Mouse (Mus musculus) lung, embryonic 16.5 days (tissue): ENCODE measurements around the gene Hdac1. TPM values are rescaled to one million over a fixed set of nuclear protein-coding genes. Genes with fewer than 3 reads are reported as not detected.
"Not testable (repeated sequence)": the region's sequence is repeated elsewhere in the genome, so short reads cannot be mapped to it uniquely, and the experiment has no call there.

Experiments
- ATAC-seq: fragments of 200-750 bp; cut with Nextera tagmentation; 2 replicates; pipeline ENCODE4 v1.8.0; 2017; ENCODE audit warnings: low read depth, mild to moderate bottlenecking, moderate library complexity
- H3K27ac ChIP-seq: fragments of 300-500 bp; sonication (generic); 2 replicates; pipeline ENCODE4 v1.5.1; 2014; ENCODE audit warnings: mild to moderate bottlenecking, control low read depth, low read length
- H3K27me3 ChIP-seq: fragments of 300-500 bp; sonication (generic); 2 replicates; pipeline ENCODE4 v1.6.1; 2014; ENCODE audit warnings: low read depth, low read length, mixed read lengths; ENCODE audit not compliant: control insufficient read depth, insufficient read depth
- H3K36me3 ChIP-seq: fragments of 300-500 bp; sonication (generic); 2 replicates; pipeline ENCODE4 v1.6.1; 2014; ENCODE audit warnings: low read length; ENCODE audit not compliant: control insufficient read depth, insufficient read depth
- H3K4me1 ChIP-seq: fragments of 300-500 bp; sonication (generic); replicated peaks from 2 replicates; pipeline ENCODE4 v1.6.1; 2014; ENCODE audit warnings: low read length, mixed read lengths; ENCODE audit not compliant: control insufficient read depth, insufficient read depth
- H3K4me2 ChIP-seq: fragments of 300-500 bp; sonication (generic); 2 replicates; pipeline ENCODE4 v1.6.1; 2014; ENCODE audit warnings: low read depth, low read length, control low read depth
- H3K4me3 ChIP-seq: fragments of 300-500 bp; sonication (generic); 2 replicates; pipeline ENCODE4 v1.5.1; 2014; ENCODE audit warnings: mild to moderate bottlenecking, low read length, control low read depth
- H3K9ac ChIP-seq: fragments of 300-500 bp; sonication (generic); 2 replicates; pipeline ENCODE4 v1.6.1; 2014; ENCODE audit warnings: low read length, control low read depth
- H3K9me3 ChIP-seq: fragments of 300-500 bp; sonication (generic); 2 replicates; pipeline ENCODE4 v1.6.1; 2016; ENCODE audit warnings: low read length; ENCODE audit not compliant: control insufficient read depth
- WGBS: fragments of 180-500 bp; shearing (Covaris S2); extraction: QIAGEN DNeasy Blood & Tissue Kit; methylation state at CpG from one replicate; pipeline ENCODE4 v1.1.7; 2014; 5-methylcytosine and 5-hydroxymethylcytosine counted together
- polyA plus RNA-seq: library from polyadenylated mRNA; unstranded; fragments of >200 nt; fragmentation: Nextera tagmentation; extraction: Ambion mirVana; gene quantifications from 2 replicates; pipeline ENCODE4 v1.2.1, GENCODE M21; 2015

The Hdac1 gene
- polyA plus RNA-seq, 1 experiment from 2014 or later: 247 TPM

DNA sequence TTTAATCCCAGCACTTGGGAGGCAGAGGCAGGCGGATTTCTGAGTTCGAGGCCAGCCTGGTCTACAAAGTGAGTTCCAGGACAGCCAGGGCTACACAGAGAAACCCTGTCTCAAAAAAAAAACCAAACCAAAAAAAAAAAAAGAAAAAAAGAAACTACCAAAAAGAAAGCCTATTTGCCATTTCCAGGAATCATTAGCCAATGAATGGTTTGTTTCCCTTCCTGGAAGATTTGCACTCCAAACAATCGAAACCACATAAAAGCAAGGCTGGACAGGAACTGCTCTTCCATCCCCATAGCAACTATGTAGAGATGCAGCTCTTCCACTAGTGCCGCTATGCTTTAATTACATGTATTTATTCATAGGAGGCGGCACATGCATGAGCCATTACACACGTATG is 12.0 kb upstream of the Hdac1 start:
- H3K4me2 ChIP-seq, H3K36me3 ChIP-seq, H3K9ac ChIP-seq, H3K4me3 ChIP-seq, ATAC-seq, H3K27ac ChIP-seq, H3K27me3 ChIP-seq, H3K9me3 ChIP-seq: not testable (repeated sequence)
- H3K4me1 ChIP-seq: peaks cover 14% of the 10 kb centered on the region
- WGBS: 80% methylated on average over 4 of the region's 6 CpGs

DNA sequence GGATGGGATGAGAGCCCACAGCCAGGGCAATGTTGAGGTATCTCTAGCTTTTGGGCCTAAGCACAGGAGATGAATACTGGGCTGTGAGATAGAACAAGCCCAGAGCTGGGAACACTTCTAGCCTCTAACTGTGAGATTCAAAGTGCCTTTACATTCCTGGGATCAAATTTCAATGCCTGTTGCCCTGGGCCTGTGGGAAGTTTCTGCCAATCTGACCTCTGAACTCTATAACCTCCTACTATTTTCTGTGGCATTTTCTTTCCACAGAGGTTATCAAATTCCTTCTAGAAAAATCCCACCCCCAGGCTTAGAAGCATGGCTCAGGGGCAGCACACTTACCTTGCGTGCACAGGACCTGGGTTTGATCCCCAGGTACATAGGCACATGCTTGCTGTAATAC is 7.8 kb upstream of the Hdac1 start:
- H3K4me3 ChIP-seq: no peak overlapping the region
- H3K27ac ChIP-seq: no peak overlapping the region
- H3K27me3 ChIP-seq: 0 out of 2 replicates have a peak, but pooled peaks cover under 1% of the 10 kb centered on the region
- no peak overlapping the region for H3K9ac ChIP-seq
- no peak overlapping the region for H3K4me2 ChIP-seq
- peaks cover under 1% of the 10 kb centered on the region; the same call in 1 of the 2 replicates for H3K4me1 ChIP-seq
- no peak for ATAC-seq
- no peaks in the 10 kb centered on the region for H3K9me3 ChIP-seq
- WGBS: 51% methylated on average over 1 of the region's 1 CpGs
- no peaks in the 10 kb centered on the region for H3K36me3 ChIP-seq

DNA sequence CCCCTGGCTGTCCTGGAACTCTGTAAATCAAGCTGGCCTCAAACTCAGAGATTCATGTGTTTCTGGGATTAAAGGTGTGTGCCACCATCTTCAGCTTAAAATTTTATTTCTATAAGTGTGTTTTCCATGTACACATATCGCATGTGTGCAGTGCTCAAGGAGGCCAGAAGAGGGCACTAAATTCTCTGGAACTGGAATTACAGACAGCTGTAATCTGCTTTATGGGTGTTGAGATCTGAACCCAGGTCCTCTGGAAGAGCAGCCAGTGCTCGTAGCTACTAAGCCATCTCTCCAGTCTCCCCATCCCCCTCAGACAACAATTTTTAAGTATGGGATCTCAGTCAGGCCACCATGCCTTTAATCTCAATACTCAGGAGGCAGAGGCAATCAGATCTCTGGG is 6.8 kb upstream of the Hdac1 start:
- H3K27ac ChIP-seq: no peak overlapping the region
- no peak overlapping the region for H3K4me3 ChIP-seq
- WGBS: 85% methylated on average over 2 of the region's 2 CpGs
- no peaks in the 10 kb centered on the region for H3K9me3 ChIP-seq
- no peaks in the 10 kb centered on the region for H3K36me3 ChIP-seq
- H3K27me3 ChIP-seq: no peaks in the 10 kb centered on the region
- H3K4me2 ChIP-seq: no peak overlapping the region
- no peaks in the 10 kb centered on the region for H3K4me1 ChIP-seq
- no peak for ATAC-seq
- no peak overlapping the region for H3K9ac ChIP-seq

DNA sequence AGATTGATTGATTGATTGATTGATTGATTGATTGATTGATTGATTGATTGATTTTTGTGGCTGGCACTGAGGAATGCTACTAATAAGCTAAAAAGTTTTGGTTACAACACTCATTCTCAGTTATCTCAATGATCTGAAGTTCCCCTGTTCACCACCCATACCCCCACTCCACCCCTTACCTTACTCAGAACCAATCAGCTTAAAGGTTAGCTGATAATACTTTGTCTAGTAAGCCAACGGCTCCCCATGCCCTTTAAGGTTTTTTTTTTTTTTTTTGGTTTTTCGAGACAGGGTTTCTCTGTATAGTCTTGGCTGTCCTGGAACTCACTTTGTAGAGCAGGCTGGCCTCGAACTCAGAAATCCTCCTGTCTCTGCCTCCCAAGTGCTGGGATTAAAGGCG is 5.1 kb upstream of the Hdac1 start:
- H3K36me3 ChIP-seq, H3K9me3 ChIP-seq, H3K4me2 ChIP-seq, H3K4me3 ChIP-seq, H3K4me1 ChIP-seq, ATAC-seq, H3K9ac ChIP-seq, H3K27me3 ChIP-seq, H3K27ac ChIP-seq: not testable (repeated sequence)
- WGBS: 86% methylated on average over 4 of the region's 4 CpGs

DNA sequence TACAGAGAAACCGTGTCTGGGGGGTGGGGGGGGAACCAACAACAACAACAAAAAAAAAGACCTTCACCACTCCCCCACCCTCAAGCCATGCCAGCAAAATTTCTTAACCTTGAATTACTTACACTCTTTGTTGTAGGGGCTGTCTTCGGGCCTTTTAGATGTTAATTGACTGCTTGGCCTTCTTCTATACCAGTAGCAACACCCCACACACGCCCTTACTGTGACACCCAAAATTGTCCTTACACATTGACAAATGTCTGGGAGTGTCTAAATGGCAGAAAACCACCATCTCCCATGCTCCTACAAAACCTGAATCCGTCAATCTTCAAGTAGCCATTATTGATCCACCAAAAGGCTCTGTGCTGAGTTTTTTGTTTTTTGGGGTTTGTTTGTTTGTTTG is 1.6 kb upstream of the Hdac1 start:
- H3K4me1 ChIP-seq: peaks cover 18% of the 10 kb centered on the region
- H3K27me3 ChIP-seq: no peaks in the 10 kb centered on the region
- H3K9me3 ChIP-seq: no peaks in the 10 kb centered on the region
- peaks cover 6% of the 10 kb centered on the region; the same call in 1 of the 2 replicates for H3K36me3 ChIP-seq
- no peak overlapping the region for H3K9ac ChIP-seq
- H3K4me2 ChIP-seq: no peak overlapping the region
- no peak overlapping the region for H3K27ac ChIP-seq
- ATAC-seq: no peak
- WGBS: 83% methylated on average over 4 of the region's 4 CpGs
- H3K4me3 ChIP-seq: no peak overlapping the region

DNA sequence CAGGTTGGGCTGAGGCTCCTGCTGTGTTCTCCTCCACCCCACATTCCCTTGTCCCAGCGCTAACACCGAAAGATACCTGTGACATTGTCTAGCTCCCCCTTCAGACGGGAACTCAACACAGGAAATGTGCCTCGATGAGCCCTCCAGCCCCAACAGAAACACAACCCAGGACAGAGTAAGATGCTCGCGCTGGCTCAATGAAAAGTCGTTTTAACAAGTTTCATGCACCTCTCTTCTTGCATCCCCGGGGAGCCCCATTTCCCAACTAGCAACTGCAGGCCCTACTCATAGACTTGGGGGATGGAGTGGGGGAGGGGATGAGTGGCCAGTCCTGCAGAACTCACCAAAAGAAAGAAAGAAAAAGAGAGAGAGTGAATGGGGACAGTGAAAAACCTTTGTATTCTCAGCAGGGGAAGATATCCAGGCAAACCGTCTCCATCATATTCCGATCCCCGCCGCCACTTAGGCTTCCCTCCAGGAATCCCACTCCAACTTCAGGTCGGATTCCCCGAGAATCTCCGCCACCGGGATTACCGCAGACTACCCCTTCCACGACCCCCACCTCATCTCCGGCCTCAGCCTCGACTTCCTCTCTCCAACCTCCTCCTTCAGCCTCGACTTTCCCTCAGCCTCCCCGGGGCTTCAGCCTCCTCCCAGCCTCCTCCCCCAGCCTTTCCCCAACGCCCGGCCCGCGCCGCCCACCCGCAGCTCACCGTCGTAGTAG is 483 bp downstream of the Hdac1 start:
- H3K9ac ChIP-seq: peak overlapping the region; percentile 93

DNA sequence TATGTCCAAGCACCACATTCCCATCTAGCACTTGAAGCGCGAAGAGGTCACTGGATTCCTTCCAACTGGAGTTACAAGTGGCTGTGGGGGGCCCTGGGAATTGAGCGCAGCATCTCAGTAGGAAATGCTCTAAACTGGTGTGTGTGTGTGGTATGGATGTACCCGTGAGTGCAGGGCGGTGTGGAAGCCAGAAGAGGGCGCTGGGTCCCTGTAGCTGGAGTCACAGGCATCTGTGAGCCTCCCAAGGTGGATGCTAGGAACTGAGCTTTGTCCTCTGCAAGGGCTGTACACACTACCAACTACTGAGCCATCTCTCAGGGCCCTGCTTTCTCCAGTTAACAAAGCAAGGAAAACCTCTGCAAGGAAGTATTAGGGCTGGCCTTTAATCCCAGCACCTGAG is 2.5 kb downstream of the Hdac1 start:
- Histone ChIP-seq H3K9me3 (no peaks in the 10 kb centered on the region), H3K27me3 (no peaks in the 10 kb centered on the region), H3K4me3 (no peak overlapping the region), H3K9ac (no peak overlapping the region), H3K36me3 (peaks cover 6% of the 10 kb centered on the region; the same call in 1 of the 2 replicates), H3K4me1 (peaks cover 18% of the 10 kb centered on the region), H3K4me2 (no peak overlapping the region), H3K27ac (no peak overlapping the region)
- WGBS: 80% methylated on average over 6 of the region's 6 CpGs
- no peak for ATAC-seq

More for the DNA sequence above, 483 bp downstream of the Hdac1 start:
- WGBS: under 1% methylated on average over 30 of the region's 30 CpGs
- Histone ChIP-seq H3K4me2 (peak overlapping the region; percentile 88), H3K27ac (peak overlapping the region; percentile 77), H3K27me3 (no peaks in the 10 kb centered on the region), H3K36me3 (peaks cover 6% of the 10 kb centered on the region; the same call in 1 of the 2 replicates), H3K4me1 (peaks cover 18% of the 10 kb centered on the region), H3K4me3 (peak overlapping the region; percentile 94), H3K9me3 (no peaks in the 10 kb centered on the region)
- ATAC-seq: 0 out of 2 replicates have a peak, but pooled peaks have one; percentile 0

DNA sequence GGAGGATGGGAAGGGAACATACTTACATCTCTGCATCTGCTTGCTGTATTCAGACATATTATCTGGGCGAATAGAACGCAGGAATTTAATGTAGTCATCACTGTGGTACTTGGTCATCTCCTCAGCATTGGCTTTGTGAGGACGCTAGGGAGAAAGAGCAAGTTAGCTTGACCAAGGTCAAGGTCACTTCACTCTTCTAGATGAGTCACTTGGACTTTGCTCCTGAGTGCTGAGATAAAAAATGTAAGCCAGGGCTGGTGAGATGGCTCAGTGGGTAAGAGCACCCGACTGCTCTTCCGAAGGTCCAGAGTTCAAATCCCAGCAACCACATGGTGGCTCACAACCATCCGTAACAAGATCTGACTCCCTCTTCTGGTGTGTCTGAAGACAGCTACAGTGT is 13.6 kb downstream of the Hdac1 start:
- H3K27ac ChIP-seq, H3K27me3 ChIP-seq, H3K9ac ChIP-seq, H3K4me1 ChIP-seq, H3K9me3 ChIP-seq, H3K4me2 ChIP-seq, ATAC-seq, H3K4me3 ChIP-seq: not testable (repeated sequence)
- 91% methylated on average over 5 of the region's 6 CpGs for WGBS
- H3K36me3 ChIP-seq: peaks cover 48% of the 10 kb centered on the region

DNA sequence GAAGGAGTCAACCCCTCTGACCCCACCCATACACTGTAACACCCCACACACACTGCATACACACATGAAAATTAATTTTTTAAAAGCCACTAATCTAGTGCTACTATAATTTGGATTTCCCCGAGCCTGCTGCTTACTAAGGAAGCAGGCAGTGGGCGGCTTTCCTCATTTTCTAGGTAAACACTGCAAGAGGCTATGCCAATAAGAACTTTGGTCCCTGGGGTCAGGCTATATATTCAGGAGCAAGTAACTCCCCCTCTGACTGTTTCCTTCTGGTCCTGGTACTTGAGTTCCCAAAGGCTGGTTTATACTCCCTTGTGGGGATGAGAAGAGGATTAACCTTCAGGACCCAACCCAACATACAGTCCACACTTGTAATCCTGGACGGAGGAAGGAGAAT is 16.6 kb downstream of the Hdac1 start:
- ATAC-seq: no peak

More for the DNA sequence above, 16.6 kb downstream of the Hdac1 start:
- Histone ChIP-seq H3K4me3 (no peak overlapping the region), H3K27ac (no peak overlapping the region), H3K4me2 (no peak overlapping the region), H3K4me1 (no peaks in the 10 kb centered on the region), H3K9ac (no peak overlapping the region), H3K9me3 (no peaks in the 10 kb centered on the region), H3K36me3 (peaks cover 61% of the 10 kb centered on the region), H3K27me3 (no peaks in the 10 kb centered on the region)
- WGBS: 81% methylated on average over 3 of the region's 3 CpGs
